Mouse (Mus musculus) MN1 (cell line): Measurements from ENCODE around the gene Myo1c.

Source experiments
- DNase-seq: peaks from one replicate; pipeline ENCODE4 v3.0.0-alpha.2; 2016; ENCODE audit warnings: low spot score

Gene Myo1c

DNA sequence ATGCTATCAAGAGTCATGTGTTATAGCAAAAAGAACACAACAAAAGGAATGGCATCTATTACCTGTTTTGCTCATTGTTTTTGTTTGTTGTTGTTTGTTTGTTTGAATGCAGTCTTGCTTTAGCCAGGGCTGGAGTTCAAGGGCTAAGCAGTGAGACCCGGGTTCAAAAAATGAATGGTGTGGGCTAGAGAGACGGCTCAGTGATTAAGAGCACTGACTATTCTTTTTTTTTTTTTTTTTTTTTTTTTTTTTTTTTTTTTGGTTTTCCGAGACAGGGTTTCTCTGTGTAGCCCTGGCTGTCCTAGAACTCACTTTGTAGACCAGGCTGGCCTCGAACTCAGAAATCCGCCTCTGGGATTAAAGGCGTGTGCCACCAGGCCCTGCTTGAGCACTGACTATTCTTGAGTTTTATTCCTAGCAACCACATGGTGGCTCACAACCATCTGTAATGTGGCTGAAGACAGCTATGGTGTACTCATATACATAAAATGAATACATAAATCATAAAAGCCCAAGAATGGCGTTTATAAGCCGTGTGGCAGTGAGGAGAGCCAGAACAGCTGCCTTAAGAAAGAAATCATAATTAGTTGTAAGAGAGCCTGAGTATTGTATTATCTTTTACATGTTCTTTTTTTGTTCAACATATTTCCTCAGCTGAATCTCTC is 66.5 kb downstream of the Myo1c start:
- DNase-seq: no peak

DNA sequence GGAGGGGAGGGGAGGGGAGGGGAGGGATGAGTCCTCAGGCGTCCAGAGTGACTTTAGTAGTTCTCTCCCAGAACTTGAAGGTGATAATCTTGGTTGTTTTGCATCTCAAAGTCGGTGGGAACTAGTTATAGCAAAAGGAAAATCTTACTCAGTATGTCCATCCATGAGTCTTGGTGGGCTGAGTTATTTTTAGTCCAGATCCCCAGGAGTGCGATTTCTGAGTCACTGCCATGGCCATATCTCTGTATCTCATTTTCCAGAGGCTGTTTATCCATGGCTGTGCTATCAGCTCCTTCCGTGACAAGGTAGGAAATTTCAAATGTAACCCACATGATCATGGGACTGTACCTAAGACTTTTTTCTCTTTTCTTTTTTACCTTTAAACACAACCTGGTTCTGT is 72.0 kb downstream of the Myo1c start:
- no peak for DNase-seq
